Comparison of ENCODE assay signal across 25 mouse cellular contexts in genomic region chr5:107067531-107067930, GRCm38 (mm10).
DNase-seq lines count a peak whose midpoint lies in the region; ATAC-seq and TF ChIP-seq lines count a peak whose summit lies in the region.
"Had no signal": no experiment of that assay in that cellular context is flagged by ENCODE, and none has a peak within 500 bp of the region (broad histone marks: within the 10 kb centered on the region; RNA-seq: fewer than 3 reads in every experiment).

No protein-coding gene starts in this region.

- WGBS in kidney, adult 2 months: 59% methylated on average over 7 of the region's 7 CpGs
- 87% methylated on average over 7 of the region's 7 CpGs for WGBS in midbrain, embryonic 11.5 days
- WGBS in midbrain, embryonic 13.5 days: 93% methylated on average over 7 of the region's 7 CpGs
- WGBS in intestine, embryonic 15.5 days: 56% methylated on average over 7 of the region's 7 CpGs

- no peak for ATAC-seq in midbrain, embryonic 11.5 days (ENCODE audit: low FRiP score)
- ATAC-seq in midbrain, embryonic 13.5 days: no peak
- peak; percentile 85 for ATAC-seq in intestine, embryonic 15.5 days
- no peak for ATAC-seq in cerebellum, adult (ENCODE audit: insufficient number of reproducible peaks, low FRiP score, low TSS enrichment)
- ATAC-seq: activated CD4-positive, CD25-positive, alpha-beta regulatory T cell, adult 4 months; forebrain, embryonic 14.5 days; forebrain, embryonic 16.5 days had no signal

- no peaks in the 10 kb centered on the region for H3K27me3 ChIP-seq in kidney, adult 2 months (replicated peaks; ENCODE audit: control insufficient read depth, insufficient read depth, low read length)
- H3K27me3 ChIP-seq in midbrain, embryonic 11.5 days (ENCODE audit: control insufficient read depth, insufficient read depth, low read length): no peaks in the 10 kb centered on the region
- H3K27me3 ChIP-seq in midbrain, embryonic 13.5 days: no peaks in the 10 kb centered on the region
- H3K27me3 ChIP-seq in intestine, embryonic 15.5 days (replicated peaks): no peaks in the 10 kb centered on the region
- H3K27me3 ChIP-seq: embryonic facial prominence, embryonic 13.5 days; embryonic facial prominence, embryonic 15.5 days had no signal

- no peak overlapping the region for H3K4me3 ChIP-seq in kidney, adult 2 months (ENCODE audit: insufficient read depth, low read depth, low read length)
- H3K4me3 ChIP-seq in midbrain, embryonic 11.5 days (ENCODE audit: low read depth, low read length): no peak overlapping the region
- H3K4me3 ChIP-seq in midbrain, embryonic 13.5 days (replicated peaks): no peak overlapping the region
- no peak overlapping the region for H3K4me3 ChIP-seq in intestine, embryonic 15.5 days (replicated peaks)
- H3K4me3 ChIP-seq: embryonic facial prominence, embryonic 13.5 days; embryonic facial prominence, embryonic 15.5 days; erythroblast, embryonic 14.5 days; forebrain, embryonic 10.5 days; forebrain, embryonic 12.5 days had no signal

- H3K9me3 ChIP-seq in midbrain, embryonic 11.5 days (ENCODE audit: control insufficient read depth, low read length): no peaks in the 10 kb centered on the region
- H3K9me3 ChIP-seq in midbrain, embryonic 13.5 days: no peaks in the 10 kb centered on the region
- H3K9me3 ChIP-seq in intestine, embryonic 15.5 days: no peaks in the 10 kb centered on the region
- H3K9me3 ChIP-seq: embryonic facial prominence, embryonic 13.5 days; embryonic facial prominence, embryonic 15.5 days; forebrain, embryonic 10.5 days; forebrain, embryonic 12.5 days had no signal

- TF ChIP-seq POLR2A in kidney, adult 2 months (IDR thresholded peaks at IDR 0.05; ENCODE audit: low read depth, low read length): no peak

- H3K36me3 ChIP-seq in kidney, adult 2 months (ENCODE audit: control insufficient read depth, insufficient read depth, low read length): no peaks in the 10 kb centered on the region
- H3K36me3 ChIP-seq in midbrain, embryonic 11.5 days (ENCODE audit: control insufficient read depth, insufficient read depth, low read length): no peaks in the 10 kb centered on the region
- no peaks in the 10 kb centered on the region for H3K36me3 ChIP-seq in midbrain, embryonic 13.5 days
- no peaks in the 10 kb centered on the region for H3K36me3 ChIP-seq in intestine, embryonic 15.5 days
- H3K36me3 ChIP-seq: embryonic facial prominence, embryonic 13.5 days; embryonic facial prominence, embryonic 15.5 days; forebrain, embryonic 10.5 days; forebrain, embryonic 12.5 days had no signal

- peak; percentile 33 for DNase-seq in kidney, adult 2 months
- DNase-seq in kidney, postnatal 4 days: no peak
- DNase-seq in midbrain, embryonic 11.5 days (ENCODE audit: low spot score, missing footprints): peak; percentile 69
- no peak for DNase-seq in lung, postnatal 36 days
- DNase-seq: adrenal gland, adult 8-10 months; adrenal gland, postnatal 14 days; adrenal gland, postnatal 36 days; cerebellum, adult 11 months; cerebellum, adult 18-20 months; cerebellum, adult 8-10 months; cerebellum, adult 9-11 months; cerebellum, postnatal 14 days; cerebellum, postnatal 36 days; embryo, embryonic 11 days had no signal

- H3K27ac ChIP-seq in kidney, adult 2 months (ENCODE audit: insufficient read depth, low read depth, low read length): no peak overlapping the region
- no peak overlapping the region for H3K27ac ChIP-seq in midbrain, embryonic 11.5 days (ENCODE audit: low read depth, low read length)
- no peak overlapping the region for H3K27ac ChIP-seq in midbrain, embryonic 13.5 days
- H3K27ac ChIP-seq in intestine, embryonic 15.5 days: no peak overlapping the region
- H3K27ac ChIP-seq: embryonic facial prominence, embryonic 13.5 days; embryonic facial prominence, embryonic 15.5 days; forebrain, embryonic 10.5 days; forebrain, embryonic 12.5 days had no signal

- H3K9ac ChIP-seq in midbrain, embryonic 11.5 days (ENCODE audit: low read length): no peak overlapping the region
- H3K9ac ChIP-seq in midbrain, embryonic 13.5 days (replicated peaks): no peak overlapping the region
- no peak overlapping the region for H3K9ac ChIP-seq in intestine, embryonic 15.5 days
- H3K9ac ChIP-seq: embryonic facial prominence, embryonic 13.5 days; embryonic facial prominence, embryonic 15.5 days; forebrain, embryonic 12.5 days had no signal

- H3K4me2 ChIP-seq in midbrain, embryonic 11.5 days: no peak overlapping the region
- no peak overlapping the region for H3K4me2 ChIP-seq in midbrain, embryonic 13.5 days (replicated peaks)
- 0 out of 2 replicates have a peak overlapping the region, but pooled peaks have one; percentile 4 for H3K4me2 ChIP-seq in intestine, embryonic 15.5 days (replicated peaks)
- H3K4me2 ChIP-seq: embryonic facial prominence, embryonic 13.5 days; embryonic facial prominence, embryonic 15.5 days; forebrain, embryonic 12.5 days had no signal

- 0 out of 2 replicates have a peak, but pooled peaks cover 4% of the 10 kb centered on the region for H3K4me1 ChIP-seq in kidney, adult 2 months (ENCODE audit: control insufficient read depth, insufficient read depth, low read length)
- H3K4me1 ChIP-seq in midbrain, embryonic 11.5 days (ENCODE audit: control insufficient read depth, insufficient read depth, low read length): no peaks in the 10 kb centered on the region
- no peaks in the 10 kb centered on the region for H3K4me1 ChIP-seq in midbrain, embryonic 13.5 days (replicated peaks)
- no peaks in the 10 kb centered on the region for H3K4me1 ChIP-seq in intestine, embryonic 15.5 days (replicated peaks)
- H3K4me1 ChIP-seq: embryonic facial prominence, embryonic 13.5 days; embryonic facial prominence, embryonic 15.5 days had no signal

- TF ChIP-seq CTCF in kidney, adult 2 months (conservative IDR thresholded peaks at IDR 0.05; ENCODE audit: insufficient read depth, insufficient read length, low read depth, low read length): no peak

Comparison
In these comparisons a context has a peak if more than half of its experiments do, and no peak if none do; other contexts are left out.
1. DNase-seq: peak in kidney, adult 2 months (single experiment) and midbrain, embryonic 11.5 days (single experiment); none in kidney, postnatal 4 days (0 of 2) and lung, postnatal 36 days (single experiment).